Mouse (Mus musculus) MN1 (cell line): ENCODE data around the gene Hunk.
A peak's percentile ranks its signal among the peaks of the same experiment; 100 is the strongest.

Source experiments
- DNase-seq: peaks from one replicate; pipeline ENCODE4 v3.0.0-alpha.2; 2016; ENCODE audit warnings: low spot score

Hunk gene

GRCm38 (mm10) chr16:90385688-90386513, at the start of gene Hunk:
Hunk (plus strand) TSS chr16:90386013.
- DNase-seq = no peak

GRCm38 (mm10) chr16:90339026-90339425, 46.8 kb upstream of the Hunk start:
- no peak for DNase-seq

GRCm38 (mm10) chr16:90341086-90341485, 44.7 kb upstream of the Hunk start:
- no peak for DNase-seq

GRCm38 (mm10) chr16:90349700-90350548, 35.9 kb upstream of the Hunk start:
- DNase-seq = peak; percentile 78

DNA sequence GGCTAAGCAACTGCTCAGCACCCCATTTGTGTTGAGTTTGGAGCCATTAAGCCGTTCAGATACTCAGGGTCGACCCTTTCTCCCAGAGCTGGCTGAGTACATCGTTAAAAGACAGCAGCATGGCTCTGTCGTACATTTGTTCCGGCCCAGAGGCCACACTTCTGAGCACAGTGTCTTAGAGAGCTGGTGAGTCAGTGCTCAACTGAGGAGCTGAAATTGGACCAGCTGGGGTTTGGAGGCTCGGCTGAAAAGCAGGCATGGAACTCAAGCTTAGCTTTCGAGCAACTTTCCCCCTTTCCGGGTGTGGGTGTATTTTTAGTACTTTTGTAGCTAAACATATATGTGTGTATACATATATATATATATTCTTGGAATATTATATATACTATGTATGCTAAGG, 34.1 kb upstream of the Hunk start:
- DNase-seq = no peak

DNA sequence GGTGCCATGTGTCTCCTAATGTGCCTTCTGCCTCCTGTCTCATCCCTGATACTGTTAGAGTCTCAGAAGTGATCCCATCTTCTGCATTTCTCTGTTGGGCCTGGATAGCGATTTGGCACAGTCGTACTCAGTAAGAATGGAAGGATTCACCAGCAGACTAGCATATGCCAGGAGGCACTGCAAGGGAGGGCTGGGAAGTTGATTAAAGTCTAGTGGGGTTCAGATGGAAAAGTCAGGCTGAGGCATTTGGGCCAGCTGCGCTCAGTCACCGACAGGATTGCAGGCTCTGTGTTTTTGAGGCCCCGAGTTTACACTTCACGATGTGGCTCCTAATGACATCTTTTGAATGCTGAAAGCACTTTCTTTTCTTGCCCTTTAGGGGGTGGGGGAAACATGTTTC, 33.1 kb upstream of the Hunk start:
- DNase-seq = no peak

DNA sequence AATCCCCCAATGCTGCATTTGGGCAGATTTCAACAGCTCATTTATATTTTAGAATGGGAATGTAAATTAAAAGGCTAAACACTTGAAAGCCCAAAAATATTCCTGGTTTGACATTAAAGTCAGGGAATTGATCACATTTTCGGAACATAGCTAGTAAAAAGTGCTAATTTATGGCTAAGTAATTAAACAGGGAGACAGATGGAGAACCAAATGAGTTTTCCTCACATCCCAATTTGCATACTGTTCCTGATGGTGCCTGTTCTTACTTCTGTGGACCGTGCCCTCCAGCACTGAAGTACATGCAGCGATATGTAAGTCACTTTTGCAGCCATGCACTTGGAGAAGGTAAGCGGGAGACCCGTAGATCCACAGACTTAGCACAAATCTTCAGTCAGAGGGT, 32.7 kb upstream of the Hunk start:
- no peak for DNase-seq

DNA sequence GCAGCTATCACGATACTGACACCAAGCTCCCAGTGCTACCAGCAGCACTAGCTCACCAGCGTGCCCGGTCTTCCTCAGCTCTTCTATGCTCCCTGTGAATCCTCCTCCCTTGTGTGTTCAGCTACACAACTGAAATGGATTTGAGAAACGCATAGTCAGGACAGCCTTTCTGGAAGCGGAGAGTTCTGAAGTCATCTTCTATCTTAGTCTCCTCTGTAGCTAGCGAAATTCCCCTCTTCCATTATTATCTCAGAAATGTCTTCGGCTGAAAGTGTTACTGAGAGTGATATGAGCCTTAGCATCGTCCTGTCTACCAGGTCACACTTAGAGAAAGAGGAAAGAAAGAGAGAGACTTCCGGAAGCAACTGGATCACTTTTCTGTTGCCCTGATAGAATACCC, 26.5 kb upstream of the Hunk start:
- DNase-seq = no peak

- no peak for DNase-seq
These were observed 26.1 kb upstream of the Hunk start for GRCm38 (mm10) chr16:90359750-90360149.

DNA sequence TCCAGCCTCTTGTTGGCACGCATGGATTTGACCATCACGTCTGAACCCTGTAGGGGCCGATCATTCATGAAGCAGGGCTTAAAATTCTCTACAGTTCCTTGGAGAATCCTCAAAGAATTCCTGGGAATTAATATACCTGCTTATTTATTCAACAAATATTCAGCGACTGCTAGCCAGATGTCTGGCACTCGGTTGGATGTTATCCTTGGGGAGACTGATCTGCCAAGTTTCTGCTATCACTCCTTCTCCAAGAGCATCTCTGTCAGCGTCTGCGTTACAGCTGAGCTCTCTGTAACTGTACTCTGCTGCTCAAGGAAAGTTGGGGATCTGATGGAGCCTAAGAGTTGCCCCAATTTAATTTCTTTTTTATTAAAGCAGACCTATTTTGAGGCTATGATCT, 25.5 kb upstream of the Hunk start:
- no peak for DNase-seq

- no peak for DNase-seq
These were observed 22.9 kb upstream of the Hunk start for GRCm38 (mm10) chr16:90362926-90363325.

DNA sequence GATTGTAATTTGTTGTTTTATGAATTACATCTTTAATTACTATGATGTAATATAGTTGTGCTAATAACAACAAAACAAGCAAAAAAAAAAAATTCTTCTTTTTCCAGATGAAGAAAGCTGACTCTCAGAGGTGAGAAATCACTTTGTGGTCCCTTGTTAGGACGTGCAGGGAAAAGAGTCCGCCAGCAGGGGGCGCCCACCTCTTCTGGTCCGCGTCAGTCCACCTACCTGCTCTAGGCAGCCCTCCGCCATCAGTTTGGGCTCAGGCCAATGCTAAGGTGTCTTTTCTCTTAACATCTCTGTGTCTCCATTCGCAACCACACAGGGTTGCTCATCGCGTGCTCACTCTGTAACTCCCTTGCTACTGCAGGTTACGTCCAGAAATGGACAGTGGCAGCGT, 5.9 kb upstream of the Hunk start:
- peak; percentile 46 for DNase-seq

- DNase-seq = no peak
These were observed 4.2 kb upstream of the Hunk start for GRCm38 (mm10) chr16:90381633-90382032.

DNA sequence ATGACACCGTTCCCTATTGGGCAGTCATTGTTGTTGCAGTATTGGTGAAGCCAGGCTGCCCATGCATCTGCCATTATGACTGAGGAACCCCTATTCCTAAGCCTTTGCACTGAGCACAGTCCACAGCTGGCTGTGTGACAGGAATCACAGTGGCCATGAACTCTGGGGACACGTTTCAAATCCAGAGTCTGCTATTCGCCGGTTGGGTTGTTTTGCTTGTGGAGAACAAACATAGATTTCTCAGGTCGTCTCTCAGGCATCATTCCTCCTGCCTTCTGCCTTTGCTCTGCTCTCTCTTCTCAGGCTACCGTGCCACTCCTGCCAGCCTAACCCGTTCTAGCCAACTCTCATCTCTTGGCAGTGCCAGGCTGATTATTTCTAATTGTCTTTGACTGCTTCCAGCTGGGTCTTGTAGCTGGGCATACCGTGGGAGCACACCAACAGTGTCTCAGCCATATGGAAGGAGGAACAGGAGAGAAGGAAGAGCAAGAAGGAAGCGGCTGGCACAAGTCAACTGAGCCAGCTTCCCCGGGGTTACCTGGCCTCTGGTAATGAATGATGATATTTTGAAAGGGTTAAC, 3.0 kb upstream of the Hunk start:
- DNase-seq = peak; percentile 52

DNA sequence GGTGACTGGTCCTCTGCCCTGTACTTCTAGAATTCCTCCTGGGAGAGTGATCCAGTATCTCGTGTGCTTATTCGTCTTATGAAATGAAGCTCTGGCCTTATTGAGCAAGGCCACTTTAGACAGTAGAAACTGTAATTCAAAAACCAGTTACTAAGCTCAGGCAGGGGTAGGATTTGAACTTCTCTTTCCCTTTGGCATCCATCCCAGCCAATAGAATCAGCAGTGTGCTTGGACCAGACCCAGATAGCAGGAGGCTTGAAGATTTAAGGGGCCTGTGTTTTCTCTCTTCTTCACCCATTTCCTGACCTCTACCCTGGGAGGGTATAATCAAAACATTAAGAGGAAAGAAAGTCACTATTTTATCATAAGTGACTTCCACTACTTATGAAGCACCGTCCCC, 1.8 kb upstream of the Hunk start:
- peak; percentile 39 for DNase-seq

DNA sequence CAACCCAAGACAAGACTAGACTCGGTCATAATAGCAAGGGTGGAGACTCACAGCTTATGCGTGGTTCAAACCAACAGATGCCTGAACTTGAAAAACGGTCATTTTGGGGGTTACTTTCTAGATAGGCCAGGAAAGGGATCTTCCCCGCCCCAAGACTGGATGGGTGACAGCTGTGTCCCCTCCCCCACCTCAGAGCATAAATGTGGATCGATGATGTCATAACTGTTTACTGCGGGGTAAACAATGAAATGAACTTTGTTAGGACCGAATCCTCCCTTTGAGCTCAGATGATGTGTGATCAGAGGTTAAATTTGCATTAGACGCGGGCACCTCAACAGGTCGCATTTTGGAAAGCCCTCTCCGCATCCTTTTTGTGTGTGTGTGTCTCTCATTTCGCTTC, 967 bp upstream of the Hunk start:
- no peak for DNase-seq

GRCm38 (mm10) chr16:90385326-90385687, 506 bp upstream of the Hunk start:
- no peak for DNase-seq

DNA sequence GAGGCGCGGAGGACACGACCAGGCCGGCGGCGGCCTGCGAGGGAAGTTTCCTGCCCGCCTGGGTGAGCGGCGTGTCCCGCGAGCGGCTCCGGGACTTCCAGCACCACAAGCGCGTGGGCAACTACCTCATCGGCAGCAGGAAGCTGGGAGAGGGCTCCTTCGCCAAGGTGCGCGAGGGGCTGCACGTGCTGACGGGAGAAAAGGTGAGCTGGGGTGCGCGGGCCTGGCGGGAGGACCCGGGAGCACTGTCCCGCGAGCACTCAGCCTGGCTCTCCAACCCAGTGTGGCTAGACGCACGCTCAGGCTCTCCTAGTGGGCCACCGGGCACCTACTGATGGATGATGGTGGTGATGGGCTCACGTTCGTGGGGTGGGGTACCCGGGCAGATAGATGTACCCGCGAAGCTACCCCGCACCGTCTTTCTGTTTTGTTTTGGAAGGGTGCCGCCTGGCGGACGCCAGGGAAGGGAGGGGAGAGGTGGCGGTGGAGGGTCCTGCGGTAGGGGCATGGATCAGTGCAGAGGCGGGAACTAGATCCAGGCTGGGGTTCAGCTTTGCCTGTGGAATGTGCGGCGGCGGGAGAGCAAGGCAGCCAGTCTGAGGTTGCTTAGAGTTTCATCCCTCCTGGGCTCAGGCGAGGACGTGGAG, 824 bp downstream of the Hunk start:
- no peak for DNase-seq

DNA sequence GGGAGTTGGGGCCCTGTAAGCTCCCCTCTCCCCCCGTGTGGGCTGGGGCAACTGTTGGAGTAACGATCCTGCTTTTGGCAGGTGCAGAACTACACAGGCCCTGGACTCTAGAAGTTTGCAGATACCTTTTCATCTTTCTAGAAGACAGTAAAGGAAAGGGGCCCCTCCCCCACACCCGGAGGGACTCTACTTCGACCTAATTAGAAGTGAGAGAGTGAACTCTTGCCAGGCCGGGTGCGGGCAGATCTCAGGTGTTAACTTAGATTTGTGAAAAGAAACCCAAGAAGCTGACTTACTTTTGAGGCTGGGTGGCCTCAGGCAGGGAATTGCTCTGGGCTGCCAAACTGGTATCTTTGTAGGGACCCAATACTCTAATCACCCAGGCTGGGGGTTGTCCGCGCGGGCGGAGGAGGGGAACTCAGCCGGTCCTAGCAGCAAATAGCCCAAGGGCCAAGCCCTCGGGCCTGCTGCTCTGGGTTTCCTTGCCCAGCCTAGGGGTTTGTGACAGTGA, 1.4 kb downstream of the Hunk start:
- DNase-seq = no peak

- DNase-seq = no peak
These were observed 2.1 kb downstream of the Hunk start for GRCm38 (mm10) chr16:90387961-90388360.

DNA sequence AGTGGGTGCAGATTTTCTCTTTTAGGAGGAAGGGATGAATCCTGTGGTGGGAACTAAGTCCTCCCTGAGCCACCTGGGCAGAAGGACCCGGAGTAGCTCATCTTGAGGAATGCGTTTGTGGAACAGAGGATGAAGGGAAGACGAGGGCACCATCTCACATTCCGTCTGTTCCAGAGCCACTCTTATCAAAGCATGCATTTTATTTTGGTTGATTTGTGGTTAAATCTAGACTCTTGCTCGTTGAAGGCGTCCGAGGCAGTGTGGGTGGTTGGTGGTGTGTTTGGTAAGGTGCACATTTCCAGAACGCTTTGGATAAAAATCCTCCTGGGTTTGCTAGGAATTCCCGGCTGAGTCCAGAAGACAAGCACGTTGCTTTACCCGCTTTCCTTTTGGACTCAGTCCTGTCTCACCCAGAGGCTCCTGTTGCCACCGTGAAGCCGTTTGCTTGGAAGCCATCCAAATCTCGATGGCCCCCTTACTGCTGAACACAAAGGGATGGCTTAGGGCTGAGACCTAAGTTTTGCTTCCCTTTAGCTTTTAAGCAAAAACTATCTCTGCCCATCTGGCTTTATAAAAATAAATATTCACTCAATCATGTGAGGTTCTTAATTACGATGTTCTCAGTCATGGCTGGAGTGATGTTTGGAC, 3.4 kb downstream of the Hunk start:
- DNase-seq = no peak

DNA sequence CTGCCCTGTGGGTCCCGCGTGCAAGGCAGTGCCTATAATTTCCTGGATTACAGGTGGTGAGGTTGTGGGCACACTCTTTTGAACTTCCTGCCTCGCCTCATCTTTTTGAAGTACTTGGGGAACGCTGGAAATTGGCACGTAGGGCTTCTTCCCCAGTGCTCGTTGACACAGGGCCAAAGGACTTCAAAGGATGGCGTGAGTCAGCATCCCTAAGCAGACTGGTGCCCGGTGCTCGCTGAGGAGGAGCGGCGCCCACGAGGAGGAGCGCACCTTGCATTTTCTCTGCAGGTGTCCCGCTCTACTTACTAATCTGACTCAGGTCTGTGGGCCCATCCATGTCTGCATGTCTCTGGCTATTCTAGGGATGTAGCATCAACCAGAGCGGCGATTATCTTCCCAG, 4.9 kb downstream of the Hunk start:
- DNase-seq = no peak
